Mouse (Mus musculus) CH12.LX (cell line): Measurements from ENCODE around the gene Tvp23a.

Experiments
- CHD2 ChIP-seq: IDR thresholded peaks from 2 replicates; pipeline ENCODE4 v1.6.1; 2011; ENCODE audit warnings: low read length, improper control_type of control experiment
- CTCF ChIP-seq, 2 experiments: IDR thresholded peaks in 1 of 2; conservative IDR thresholded peaks in 1 of 2; 2 replicates each; pipeline ENCODE4 v1.5.1; 2011 to 2012; ENCODE audit warnings: low read depth in 2 of 2, low read length in 2 of 2, improper control_type of control experiment in 1 of 2, inconsistent platforms in 1 of 2, mild to moderate bottlenecking in 1 of 2, moderate library complexity in 1 of 2
- EP300 ChIP-seq: IDR thresholded peaks from 2 replicates; pipeline ENCODE4 v1.6.1; 2011; ENCODE audit warnings: low read length, improper control_type of control experiment
- MAX ChIP-seq: IDR thresholded peaks from 2 replicates; pipeline ENCODE4 v1.6.1; 2011; ENCODE audit warnings: low read length, improper control_type of control experiment
- MXI1 ChIP-seq: IDR thresholded peaks from 2 replicates; pipeline ENCODE4 v1.6.1; 2011; ENCODE audit warnings: mild to moderate bottlenecking, low read depth, low read length, improper control_type of control experiment
- POLR2A ChIP-seq: IDR thresholded peaks from 2 replicates; pipeline ENCODE4 v1.6.1; 2011; ENCODE audit warnings: low read depth, mild to moderate bottlenecking, improper control_type of control experiment, low read length
- SIN3A ChIP-seq: IDR thresholded peaks from 2 replicates; pipeline ENCODE4 v1.6.1; 2012; ENCODE audit warnings: low read length, improper control_type of control experiment, inconsistent platforms
- TCF12 ChIP-seq: IDR thresholded peaks from 2 replicates; pipeline ENCODE4 v1.6.1; 2014; ENCODE audit warnings: low read depth, mild to moderate bottlenecking, inconsistent platforms, low read length, improper control_type of control experiment
- USF2 ChIP-seq: conservative IDR thresholded peaks from 2 replicates; pipeline ENCODE4 v1.6.1; 2011; ENCODE audit warnings: low read depth, low read length, improper control_type of control experiment
- ZC3H11A ChIP-seq: IDR thresholded peaks from 2 replicates; pipeline ENCODE4 v1.6.1; 2012; ENCODE audit warnings: low read depth, mild to moderate bottlenecking, inconsistent platforms, low read length, improper control_type of control experiment
- ZMIZ1 ChIP-seq: IDR thresholded peaks from 2 replicates; pipeline ENCODE4 v1.6.1; 2012; ENCODE audit warnings: low read depth, mild to moderate bottlenecking, inconsistent platforms, low read length, improper control_type of control experiment

DNA sequence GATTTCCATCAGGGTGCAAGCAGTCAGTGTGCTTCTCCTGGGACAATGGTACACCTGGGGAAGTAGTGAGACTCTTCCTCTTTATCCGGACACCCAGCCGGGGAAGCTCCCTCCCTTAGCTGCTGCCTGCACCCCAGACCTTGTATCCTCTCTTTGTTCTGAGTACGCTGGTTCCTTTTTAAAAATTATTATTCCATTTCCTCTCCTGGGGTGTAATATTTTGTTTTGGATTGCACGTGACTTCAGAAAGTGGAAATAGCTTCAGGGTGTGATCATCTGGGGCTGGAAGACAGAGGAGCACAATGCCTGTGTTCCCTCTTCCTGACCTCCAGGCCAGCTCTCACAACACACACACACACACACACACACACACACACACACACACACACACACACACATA, 35.2 kb upstream of the Tvp23a start:
- TF ChIP-seq CTCF (conservative IDR thresholded peaks at IDR 0.05 in 1 of 2, IDR thresholded peaks at IDR 0.05 in 1 of 2; ENCODE audit: low read depth in 2 of 2, low read length in 2 of 2), result no peak
- no peak for TF ChIP-seq EP300
- TF ChIP-seq CHD2, result no peak
- no peak for TF ChIP-seq MXI1
- no peak for TF ChIP-seq ZC3H11A
- no peak for TF ChIP-seq TCF12
- TF ChIP-seq POLR2A, result no peak
- TF ChIP-seq MAX, result no peak
- TF ChIP-seq SIN3A, result no peak
- TF ChIP-seq ZMIZ1, result no peak
- TF ChIP-seq USF2, result no peak
